Mouse (Mus musculus) MN1 (cell line): ENCODE measurements around the gene Mylk3.

ENCODE experiments used
- DNase-seq: peaks from one replicate; pipeline ENCODE4 v3.0.0-alpha.2; 2016; ENCODE audit warnings: low spot score

The Mylk3 gene

GRCm38 (mm10) chr8:85380824-85381209, 5.3 kb downstream of the Mylk3 start:
- peak; percentile 12 for DNase-seq

GRCm38 (mm10) chr8:85380123-85380823, 5.9 kb downstream of the Mylk3 start:
- no peak for DNase-seq

- no peak for DNase-seq
These were observed 6.9 kb downstream of the Mylk3 start for GRCm38 (mm10) chr8:85379142-85379781.

- no peak for DNase-seq
These were observed 9.6 kb downstream of the Mylk3 start for GRCm38 (mm10) chr8:85376516-85376915.

GRCm38 (mm10) chr8:85374286-85374685, 11.9 kb downstream of the Mylk3 start:
- no peak for DNase-seq

- DNase-seq, result no peak
These were observed 12.6 kb downstream of the Mylk3 start for GRCm38 (mm10) chr8:85373435-85374039.

- DNase-seq, result no peak
These were observed 13.7 kb downstream of the Mylk3 start for GRCm38 (mm10) chr8:85372465-85372839.

- no peak for DNase-seq
These were observed 14.2 kb downstream of the Mylk3 start for GRCm38 (mm10) chr8:85371736-85372464.

GRCm38 (mm10) chr8:85365176-85365575, 21.0 kb downstream of the Mylk3 start:
- no peak for DNase-seq

- DNase-seq, result no peak
These were observed 21.5 kb downstream of the Mylk3 start for GRCm38 (mm10) chr8:85364628-85365027.

- DNase-seq, result no peak
These were observed 22.7 kb downstream of the Mylk3 start for GRCm38 (mm10) chr8:85363406-85363805.

- DNase-seq, result no peak
These were observed 23.9 kb downstream of the Mylk3 start for GRCm38 (mm10) chr8:85362211-85362610.

GRCm38 (mm10) chr8:85353287-85353686, 32.9 kb downstream of the Mylk3 start:
- DNase-seq, result no peak

- DNase-seq, result peak; percentile 35
These were observed 46.1 kb downstream of the Mylk3 start for GRCm38 (mm10) chr8:85339871-85340573.

GRCm38 (mm10) chr8:85337681-85338080, 48.5 kb downstream of the Mylk3 start:
- DNase-seq, result no peak

- DNase-seq, result no peak
These were observed 49.8 kb downstream of the Mylk3 start for GRCm38 (mm10) chr8:85336211-85336933.

GRCm38 (mm10) chr8:85335105-85335504, 51.0 kb downstream of the Mylk3 start:
- DNase-seq, result no peak

- no peak for DNase-seq
These were observed 56.6 kb downstream of the Mylk3 start for GRCm38 (mm10) chr8:85329506-85329905.

- no peak for DNase-seq
These were observed 59.1 kb downstream of the Mylk3 start for GRCm38 (mm10) chr8:85327036-85327435.

- DNase-seq, result no peak
These were observed 63.1 kb downstream of the Mylk3 start for GRCm38 (mm10) chr8:85323084-85323483.

- no peak for DNase-seq
These were observed 64.2 kb downstream of the Mylk3 start for GRCm38 (mm10) chr8:85321981-85322380.
